Mouse (Mus musculus) midbrain, embryonic 10.5 days (tissue): ENCODE results near the gene Timm44. TPM values are rescaled to one million over a fixed set of nuclear protein-coding genes. Genes with fewer than 3 reads are reported as not detected.

Experiments
- DNase-seq: peaks from one replicate; pipeline ENCODE4 v3.0.0-alpha.2; 2017; ENCODE audit warnings: low spot score
- H3K27ac ChIP-seq: fragments of 300-500 bp; sonication (generic); replicated peaks from 2 replicates; pipeline ENCODE4 v1.5.1; 2016; ENCODE audit warnings: mild to moderate bottlenecking
- H3K27me3 ChIP-seq: fragments of 300-500 bp; sonication (generic); 2 replicates; pipeline ENCODE4 v1.6.1; 2016; ENCODE audit warnings: low read depth, mild to moderate bottlenecking; ENCODE audit not compliant: poor library complexity, severe bottlenecking
- H3K36me3 ChIP-seq: fragments of 300-500 bp; sonication (generic); 2 replicates; pipeline ENCODE4 v1.6.1; 2016; ENCODE audit warnings: mild to moderate bottlenecking, moderate library complexity
- H3K4me1 ChIP-seq: fragments of 300-500 bp; sonication (generic); 2 replicates; pipeline ENCODE4 v1.6.1; 2016
- H3K4me3 ChIP-seq: fragments of 300-500 bp; sonication (generic); 2 replicates; pipeline ENCODE4 v1.5.1; 2016; ENCODE audit warnings: mild to moderate bottlenecking, moderate library complexity
- H3K9me3 ChIP-seq: fragments of 300-500 bp; sonication (generic); replicated peaks from 2 replicates; pipeline ENCODE4 v1.6.1; 2016; ENCODE audit warnings: mild to moderate bottlenecking
- WGBS: fragments of 180-500 bp; shearing (Covaris S2); methylation state at CpG from one replicate; pipeline ENCODE4 v1.1.7; 2016; 5-methylcytosine and 5-hydroxymethylcytosine counted together
- polyA plus RNA-seq: library from polyadenylated mRNA; unstranded; fragments of >200 nt; fragmentation: Nextera tagmentation; extraction: Ambion mirVana; gene quantifications from 2 replicates; pipeline ENCODE4 v1.2.1, GENCODE M21; 2016

Timm44 gene
- polyA plus RNA-seq, 1 experiment from 2014 or later: 66.9 TPM

DNA sequence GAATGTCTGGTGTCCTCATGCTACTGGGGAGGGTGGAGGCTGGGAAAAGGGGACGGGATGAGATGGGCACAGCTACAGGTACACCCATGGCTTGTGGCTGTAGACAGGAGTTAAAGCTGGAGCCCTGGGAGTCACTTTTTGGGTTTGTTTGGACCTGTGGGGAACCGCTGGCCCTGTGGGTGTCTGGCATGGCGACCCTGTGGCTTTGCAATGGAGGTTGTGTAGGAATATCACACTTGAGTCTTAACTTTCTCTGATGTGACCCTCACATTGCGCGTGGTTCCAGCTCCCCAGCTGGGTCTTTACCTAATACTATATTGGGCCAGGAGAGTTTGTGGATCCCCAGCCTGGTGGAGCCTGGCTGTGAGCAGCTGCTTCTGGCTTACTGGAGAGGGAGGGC is 30.7 kb downstream of the Timm44 start:
- H3K4me1 ChIP-seq: peaks cover 28% of the 10 kb centered on the region
- H3K9me3 ChIP-seq: no peaks in the 10 kb centered on the region
- no peak overlapping the region for H3K27ac ChIP-seq
- 94% methylated on average over 5 of the region's 5 CpGs for WGBS
- no peak for DNase-seq
- no peak overlapping the region for H3K4me3 ChIP-seq
- peaks cover 88% of the 10 kb centered on the region for H3K36me3 ChIP-seq
- peaks cover 29% of the 10 kb centered on the region for H3K27me3 ChIP-seq

DNA sequence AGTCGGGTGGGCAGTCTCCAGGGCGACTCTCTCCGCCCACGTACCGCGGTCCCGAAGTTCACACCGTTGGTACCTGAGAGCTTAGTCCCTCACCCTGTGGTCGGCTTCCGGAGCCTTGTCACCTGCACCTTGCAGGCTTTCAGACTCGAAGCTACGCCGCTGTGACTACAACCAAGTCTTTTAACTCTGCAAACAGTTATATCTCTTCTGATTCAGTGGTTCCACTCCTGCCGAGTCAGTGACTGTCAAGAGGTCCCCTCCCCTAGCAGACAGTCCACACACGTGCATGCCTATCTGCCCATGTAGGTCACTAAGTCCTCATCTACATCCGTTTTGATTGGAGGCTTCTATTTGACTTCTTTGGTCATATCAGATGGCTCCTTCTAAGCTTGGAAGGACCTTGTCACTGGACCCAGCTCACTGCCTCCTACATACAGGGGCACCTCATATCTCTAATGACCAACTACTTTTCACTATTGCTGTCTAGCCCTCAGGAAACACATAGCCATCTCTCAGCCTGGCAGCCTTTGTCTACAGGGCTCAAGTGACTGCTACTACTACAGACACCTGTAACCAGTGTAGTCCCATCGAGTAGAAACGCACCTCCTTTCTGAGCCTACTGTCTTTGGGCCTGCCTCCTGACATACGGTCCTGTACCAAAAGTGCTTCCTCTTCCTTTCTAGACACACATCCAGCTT is 36.4 kb downstream of the Timm44 start:
- peaks cover 39% of the 10 kb centered on the region for H3K36me3 ChIP-seq
- H3K27me3 ChIP-seq: no peaks in the 10 kb centered on the region
- peak overlapping the region; percentile 94 for H3K27ac ChIP-seq
- no peak for DNase-seq
- 15% methylated on average over 19 of the region's 19 CpGs for WGBS
- H3K4me1 ChIP-seq: peaks cover 33% of the 10 kb centered on the region
- no peaks in the 10 kb centered on the region for H3K9me3 ChIP-seq
- peak overlapping the region; percentile 78 for H3K4me3 ChIP-seq

- Histone ChIP-seq H3K27me3 (no peaks in the 10 kb centered on the region), H3K4me3 (peak within 1 kb of the TSS; percentile 78), H3K27ac (peak within 1 kb of the TSS; percentile 94), H3K36me3 (peaks cover 31% of the 10 kb centered on the region), H3K4me1 (peaks cover 33% of the 10 kb centered on the region), H3K9me3 (no peaks in the 10 kb centered on the region)
- DNase-seq: peak; percentile 100
- WGBS: under 1% methylated on average over 64 of the region's 71 CpGs
Observed at GRCm38 (mm10) chr8:4238434-4239192, 37.1 kb downstream of the Timm44 start, which contains the start of the genes Map2k7 and Gm49320. TSS of gene Map2k7 (plus strand) at chr8:4238740. TSS of gene Gm49320 (plus strand) at chr8:4238865.

GRCm38 (mm10) chr8:4237814-4238433 is 37.8 kb downstream of the Timm44 start:
- Histone ChIP-seq H3K27me3 (no peaks in the 10 kb centered on the region), H3K4me1 (peaks cover 33% of the 10 kb centered on the region), H3K9me3 (no peaks in the 10 kb centered on the region), H3K27ac (peak overlapping the region; percentile 94), H3K4me3 (peak overlapping the region; percentile 78), H3K36me3 (peaks cover 25% of the 10 kb centered on the region)
- 21% methylated on average over 15 of the region's 15 CpGs for WGBS
- no peak for DNase-seq

- peaks cover 36% of the 10 kb centered on the region for H3K27me3 ChIP-seq
- H3K4me1 ChIP-seq: peaks cover 9% of the 10 kb centered on the region
- no peaks in the 10 kb centered on the region for H3K36me3 ChIP-seq
- H3K4me3 ChIP-seq: no peak overlapping the region
- H3K9me3 ChIP-seq: no peaks in the 10 kb centered on the region
- DNase-seq: no peak
- 67% methylated on average over 10 of the region's 10 CpGs for WGBS
- no peak overlapping the region for H3K27ac ChIP-seq
Observed at GRCm38 (mm10) chr8:4230612-4231351, 44.9 kb downstream of the Timm44 start.

- Histone ChIP-seq H3K4me3 (no peak overlapping the region), H3K36me3 (no peaks in the 10 kb centered on the region), H3K27me3 (peaks cover 45% of the 10 kb centered on the region), H3K4me1 (peaks cover 9% of the 10 kb centered on the region), H3K27ac (no peak overlapping the region), H3K9me3 (no peaks in the 10 kb centered on the region)
- no peak for DNase-seq
- 78% methylated on average over 5 of the region's 5 CpGs for WGBS
Observed at GRCm38 (mm10) chr8:4229784-4230183, 45.9 kb downstream of the Timm44 start.

- no peak overlapping the region for H3K27ac ChIP-seq
- peaks cover 55% of the 10 kb centered on the region for H3K27me3 ChIP-seq
- 92% methylated on average over 4 of the region's 4 CpGs for WGBS
- no peak overlapping the region for H3K4me3 ChIP-seq
- peaks cover 9% of the 10 kb centered on the region for H3K4me1 ChIP-seq
- no peaks in the 10 kb centered on the region for H3K36me3 ChIP-seq
- no peaks in the 10 kb centered on the region for H3K9me3 ChIP-seq
- no peak for DNase-seq
Observed at GRCm38 (mm10) chr8:4227919-4228318, 47.8 kb downstream of the Timm44 start.

GRCm38 (mm10) chr8:4226739-4227347 is 48.9 kb downstream of the Timm44 start, which contains the start of gene Lrrc8e:
TSS of gene Lrrc8e (plus strand) at chr8:4226827.
- H3K27me3 ChIP-seq: peaks cover 55% of the 10 kb centered on the region

DNA sequence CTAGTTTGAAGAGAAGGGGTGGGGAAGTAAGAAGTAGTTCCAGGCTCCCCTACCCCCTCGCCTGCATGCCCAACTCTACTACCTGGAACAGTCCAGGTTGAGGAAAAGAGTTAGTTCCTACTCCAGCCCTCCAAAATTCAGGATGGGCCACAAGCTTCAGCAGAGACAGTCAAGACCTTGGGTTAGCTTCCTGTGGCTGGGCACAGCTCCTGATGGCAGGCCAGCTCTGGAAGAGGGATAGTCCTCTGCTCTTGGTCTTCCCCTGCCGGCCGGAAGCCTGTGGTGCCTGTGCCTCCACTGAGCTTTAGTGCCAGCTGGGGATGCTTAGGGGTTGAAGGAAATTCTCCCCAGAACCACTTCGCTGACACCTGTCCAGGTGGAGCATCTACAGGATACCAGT is 49.4 kb downstream of the Timm44 start:
- no peak for DNase-seq
- Histone ChIP-seq H3K36me3 (no peaks in the 10 kb centered on the region), H3K27me3 (peaks cover 55% of the 10 kb centered on the region), H3K9me3 (no peaks in the 10 kb centered on the region), H3K27ac (no peak overlapping the region), H3K4me1 (peaks cover 9% of the 10 kb centered on the region), H3K4me3 (peak overlapping the region; percentile 45)
- 20% methylated on average over 4 of the region's 4 CpGs for WGBS

More at GRCm38 (mm10) chr8:4226739-4227347, 48.9 kb downstream of the Timm44 start, which contains the start of gene Lrrc8e:
- WGBS: 3% methylated on average over 33 of the region's 33 CpGs
- Histone ChIP-seq H3K27ac (no peak within 1 kb of the TSS; the same call in 1 of the 2 replicates), H3K4me1 (peaks cover 9% of the 10 kb centered on the region), H3K36me3 (no peaks in the 10 kb centered on the region), H3K4me3 (peak within 1 kb of the TSS; percentile 45), H3K9me3 (no peaks in the 10 kb centered on the region)
- no peak for DNase-seq

GRCm38 (mm10) chr8:4222059-4222458 is 53.7 kb downstream of the Timm44 start:
- peaks cover 16% of the 10 kb centered on the region for H3K4me1 ChIP-seq
- H3K4me3 ChIP-seq: no peak overlapping the region
- H3K27me3 ChIP-seq: peaks cover 55% of the 10 kb centered on the region
- no peaks in the 10 kb centered on the region for H3K9me3 ChIP-seq
- no peak overlapping the region for H3K27ac ChIP-seq
- no peaks in the 10 kb centered on the region for H3K36me3 ChIP-seq
- DNase-seq: no peak

- DNase-seq: no peak
- Histone ChIP-seq H3K9me3 (no peaks in the 10 kb centered on the region), H3K4me1 (peaks cover 30% of the 10 kb centered on the region), H3K36me3 (peaks cover 5% of the 10 kb centered on the region), H3K27ac (no peak overlapping the region), H3K4me3 (no peak overlapping the region), H3K27me3 (peaks cover 54% of the 10 kb centered on the region)
- 97% methylated on average over 3 of the region's 3 CpGs for WGBS
Observed at GRCm38 (mm10) chr8:4219617-4220016, 56.1 kb downstream of the Timm44 start.
